Mouse (Mus musculus) kidney, adult 11 months (tissue): Measurements from ENCODE around the gene Pafah1b3.
A peak's percentile ranks its signal among the peaks of the same experiment; 100 is the strongest.

Source experiments
- DNase-seq: peaks from one replicate; pipeline ENCODE4 v3.0.0; 2022

The Pafah1b3 gene

DNA sequence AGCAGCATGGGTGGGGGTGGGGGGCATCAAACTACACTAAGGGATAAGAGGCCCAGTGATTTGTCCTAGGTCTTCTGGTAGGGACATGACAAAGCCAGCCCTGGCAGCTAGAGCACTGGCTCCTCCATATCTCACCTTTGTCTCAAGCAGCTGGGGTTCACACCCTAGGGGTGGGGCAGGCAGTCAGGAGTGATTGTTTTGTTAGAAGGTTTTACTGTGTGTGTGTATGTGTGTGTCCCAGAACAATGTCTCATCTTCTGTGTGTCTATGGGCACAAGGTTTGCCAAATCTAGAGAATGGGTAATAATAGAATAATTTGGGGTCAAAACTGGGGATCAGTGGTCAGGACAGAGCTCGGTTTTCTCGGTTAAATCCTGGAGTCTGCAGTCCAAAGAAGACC is 7.7 kb upstream of the Pafah1b3 start:
- DNase-seq, result no peak

DNA sequence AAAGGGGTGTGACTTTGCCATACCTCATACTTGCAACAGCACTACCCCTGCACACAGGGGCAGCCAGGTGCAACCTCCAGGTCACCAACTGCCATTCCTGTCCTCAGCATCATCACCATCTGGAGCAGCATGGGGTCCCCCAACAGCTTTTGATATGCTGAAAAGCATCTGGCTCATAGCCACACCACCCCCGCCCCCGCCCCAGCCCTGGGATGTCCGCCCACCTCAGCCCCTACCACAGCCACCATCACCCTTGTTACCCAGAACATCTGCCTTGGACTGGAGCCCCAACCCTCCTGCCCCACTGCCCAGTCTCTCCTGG is 5.9 kb upstream of the Pafah1b3 start:
- no peak for DNase-seq

DNA sequence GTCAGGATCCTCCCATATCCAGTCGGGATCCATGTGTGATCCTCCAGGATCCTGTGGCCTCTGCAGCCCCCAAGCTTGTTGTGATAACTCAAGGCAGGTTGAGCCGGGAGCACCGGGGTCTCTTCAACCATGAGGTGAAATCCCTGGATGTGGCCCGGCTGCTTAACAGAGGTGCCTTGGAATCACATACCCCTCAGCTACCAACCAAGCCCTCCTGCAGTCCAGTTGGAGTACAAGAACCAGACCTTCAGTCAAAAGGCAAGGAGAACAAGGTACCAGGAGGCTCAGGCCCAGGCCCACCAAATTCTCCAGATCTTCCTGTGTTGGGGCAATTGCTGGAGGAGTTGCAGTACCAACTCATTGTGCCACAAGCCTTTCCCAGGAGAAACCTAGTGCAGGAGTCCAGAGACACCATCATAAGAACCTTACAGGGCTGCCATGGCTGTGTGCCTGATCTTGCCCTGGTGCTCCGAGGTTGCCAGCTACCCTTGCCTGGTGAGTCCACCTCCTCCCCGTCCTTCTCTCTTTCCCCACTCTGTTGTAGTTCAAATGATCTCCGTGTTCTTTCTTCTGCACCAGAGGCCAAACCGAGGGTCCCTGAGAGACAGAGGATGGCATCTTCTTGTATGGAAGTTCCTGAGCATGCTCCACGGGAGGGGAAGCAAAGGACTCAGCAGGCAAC is 5.4 kb upstream of the Pafah1b3 start:
- no peak for DNase-seq

DNA sequence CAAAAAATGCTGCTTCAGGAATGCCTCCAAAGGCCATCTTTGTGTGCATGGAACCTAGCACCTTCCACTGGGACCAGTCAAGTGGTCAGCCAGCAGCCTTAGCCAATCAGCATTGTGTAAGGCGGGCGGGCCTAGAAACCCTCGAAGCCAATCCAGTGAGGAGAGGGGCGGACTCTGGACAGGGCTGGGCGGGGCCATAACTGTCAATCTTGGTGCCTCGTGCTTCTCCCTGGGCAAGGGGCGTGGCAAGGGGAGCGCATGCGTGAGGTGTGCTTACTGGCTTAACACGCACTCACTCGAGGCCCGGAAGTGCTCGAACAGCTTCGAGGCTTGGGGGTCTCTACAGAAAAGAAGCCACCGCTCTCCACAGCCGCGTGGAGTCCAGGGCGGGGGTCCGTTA is 3.3 kb upstream of the Pafah1b3 start, which contains the start of gene Prr19:
Gene Prr19, plus strand, starts transcription at position 349 of the 400 bp plus-strand sequence.
- DNase-seq, result no peak

DNA sequence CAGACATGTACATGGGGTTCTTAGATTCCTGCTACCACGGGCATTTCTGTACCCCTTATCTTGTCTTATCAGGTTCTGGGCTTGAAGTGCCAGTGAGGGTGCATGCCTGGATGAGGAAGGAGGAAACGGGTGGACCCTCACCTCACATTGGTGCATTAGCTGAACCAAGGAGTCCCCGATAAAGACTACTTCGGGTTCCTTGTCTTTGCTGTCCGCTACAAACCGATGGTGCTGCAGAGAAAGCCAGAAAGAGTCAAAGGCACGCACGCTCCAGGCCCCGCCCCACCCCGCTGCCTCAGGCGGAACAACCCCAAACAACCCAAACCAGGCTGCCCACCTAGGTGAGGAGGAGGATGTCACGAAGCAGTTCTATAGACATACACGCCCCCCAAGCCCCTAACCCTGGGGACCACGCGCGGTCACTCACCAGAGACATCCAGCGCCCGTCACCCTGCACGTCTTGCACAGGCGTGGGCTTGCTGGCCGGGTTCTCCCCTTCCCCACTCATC is 787 bp downstream of the Pafah1b3 start:
- no peak for DNase-seq

DNA sequence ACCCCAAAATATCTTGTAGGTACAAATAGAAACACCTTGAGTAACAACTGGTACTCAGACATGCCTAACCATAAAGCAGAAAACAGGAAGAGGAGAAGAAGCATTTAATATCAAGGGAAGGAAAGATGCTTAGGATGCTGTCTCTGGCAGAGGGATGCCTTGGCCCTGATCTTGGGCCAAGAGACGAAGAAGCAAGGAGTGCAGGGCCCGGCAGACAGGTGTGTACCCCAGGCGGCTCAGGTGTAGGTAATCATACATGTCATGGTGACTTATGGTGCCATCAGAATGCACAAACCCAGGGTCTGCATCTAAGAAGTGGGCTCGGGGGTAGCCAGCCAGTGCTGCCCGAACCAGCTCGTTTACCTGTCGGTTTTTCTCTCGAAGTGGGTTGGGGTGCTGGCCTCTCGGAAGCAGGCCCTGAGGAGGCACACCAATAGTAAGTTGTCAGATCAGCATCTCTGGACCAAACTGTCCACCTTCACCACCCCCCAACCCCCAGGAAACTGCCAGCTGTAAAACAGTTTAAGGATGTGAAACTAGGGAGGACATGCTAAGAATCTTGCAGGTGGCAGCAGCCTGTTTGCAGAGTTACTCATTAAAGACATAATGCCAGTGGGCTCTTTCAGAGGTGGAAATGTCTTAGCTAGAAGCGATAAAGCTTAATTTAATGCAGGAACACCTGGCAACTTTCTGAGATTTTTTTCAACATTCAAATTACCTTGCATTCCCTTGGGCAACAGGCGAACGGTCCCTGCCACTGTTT is 2.6 kb downstream of the Pafah1b3 start:
- no peak for DNase-seq

DNA sequence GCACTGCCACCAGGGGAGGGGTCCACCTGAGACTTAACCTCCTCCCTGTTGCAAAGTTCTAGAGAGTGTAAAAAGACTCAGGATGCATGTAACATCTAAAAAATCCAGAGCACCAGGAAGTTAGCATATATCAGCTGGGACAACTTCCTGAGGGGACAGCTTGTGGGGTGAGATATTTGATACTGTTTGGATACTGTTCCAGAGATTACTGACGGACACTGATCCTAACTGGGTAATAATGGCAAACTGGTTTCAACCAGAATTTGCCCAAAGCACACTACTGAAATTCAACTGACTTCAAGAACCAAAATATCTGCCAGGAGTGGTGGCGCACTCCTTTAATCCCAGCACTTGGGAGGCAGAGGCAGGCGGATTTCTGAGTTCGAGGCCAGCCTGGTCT is 3.3 kb downstream of the Pafah1b3 start:
- no peak for DNase-seq

DNA sequence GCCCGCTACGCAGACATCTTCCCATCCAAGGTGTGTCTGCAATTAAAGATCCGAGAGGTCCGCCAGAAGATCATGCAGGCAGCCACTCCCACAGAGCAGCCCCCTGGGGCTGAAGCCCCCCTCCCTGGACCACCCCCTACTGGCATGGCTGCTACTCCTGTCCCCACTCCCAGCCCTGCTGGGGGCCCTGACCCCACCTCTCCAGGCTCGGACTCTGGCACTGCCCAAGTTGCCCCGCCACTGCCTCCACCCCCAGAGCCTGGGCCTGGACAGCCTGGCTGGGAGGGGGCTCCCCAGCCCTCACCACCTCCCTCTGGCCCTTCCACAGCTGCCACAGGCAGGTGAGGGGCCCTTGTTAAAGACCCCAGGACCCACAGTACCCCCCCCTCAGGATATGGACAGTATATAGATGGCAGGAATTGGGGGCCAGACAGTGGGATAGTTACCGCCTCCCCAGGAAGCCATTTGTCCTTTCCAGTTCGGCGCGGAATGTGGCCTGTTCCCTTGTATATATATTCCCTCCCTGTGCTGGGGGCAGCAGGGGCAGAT is 4.5 kb downstream of the Pafah1b3 start:
- DNase-seq, result no peak

DNA sequence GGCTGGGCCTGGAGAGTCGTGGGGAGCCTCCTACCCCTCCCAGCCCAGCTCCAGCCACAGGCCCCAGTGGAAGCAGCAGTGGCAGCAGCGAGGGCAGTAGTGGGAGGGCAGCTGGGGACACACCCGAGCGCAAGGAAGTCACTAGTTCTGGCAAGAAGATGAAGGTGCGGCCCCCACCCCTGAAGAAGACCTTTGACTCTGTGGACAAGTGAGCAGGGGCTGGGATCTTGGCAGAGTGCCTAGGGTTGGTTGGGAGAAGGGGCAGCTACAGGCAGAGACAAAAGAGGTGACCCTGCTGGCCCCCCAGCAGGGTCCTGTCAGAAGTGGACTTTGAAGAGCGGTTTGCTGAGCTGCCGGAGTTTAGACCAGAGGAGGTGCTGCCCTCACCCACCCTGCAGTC is 5.7 kb downstream of the Pafah1b3 start:
- DNase-seq, result no peak

DNA sequence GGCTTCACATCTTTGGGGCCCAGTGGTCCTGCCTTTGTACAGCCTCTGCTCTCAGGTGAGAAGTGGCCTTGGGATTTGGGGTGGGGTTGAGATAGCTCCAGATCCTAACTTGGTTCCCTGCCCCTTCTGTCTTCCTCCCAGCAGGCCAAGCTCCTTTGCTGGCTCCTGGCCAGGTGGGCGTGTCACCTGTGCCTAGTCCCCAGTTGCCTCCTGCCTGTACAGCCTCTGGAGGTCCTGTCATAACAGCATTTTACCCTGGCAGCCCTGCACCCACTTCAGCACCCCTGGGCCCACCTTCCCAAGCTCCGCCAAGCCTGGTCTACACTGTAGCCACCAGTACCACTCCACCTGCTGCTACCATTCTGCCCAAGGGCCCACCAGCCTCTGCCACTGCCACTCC is 6.9 kb downstream of the Pafah1b3 start:
- DNase-seq, result peak; percentile 62

DNA sequence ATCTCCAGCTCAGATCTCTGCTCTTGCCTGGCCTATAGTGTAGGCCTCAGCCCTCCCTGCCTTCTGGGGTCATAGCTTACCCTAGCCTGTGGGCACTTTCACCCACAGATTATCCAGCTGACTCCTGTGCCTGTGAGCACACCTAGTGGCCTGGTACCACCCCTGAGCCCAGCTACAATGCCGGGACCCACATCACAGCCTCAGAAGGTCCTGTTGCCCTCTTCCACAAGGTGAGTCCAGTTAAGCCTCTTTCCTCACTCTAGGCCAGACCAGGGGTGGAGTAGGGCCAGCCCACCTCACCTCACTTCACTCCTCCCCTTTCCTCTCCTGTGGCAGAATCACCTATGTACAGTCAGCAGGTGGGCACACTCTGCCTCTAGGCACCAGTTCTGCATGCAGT is 7.3 kb downstream of the Pafah1b3 start:
- DNase-seq, result no peak

DNA sequence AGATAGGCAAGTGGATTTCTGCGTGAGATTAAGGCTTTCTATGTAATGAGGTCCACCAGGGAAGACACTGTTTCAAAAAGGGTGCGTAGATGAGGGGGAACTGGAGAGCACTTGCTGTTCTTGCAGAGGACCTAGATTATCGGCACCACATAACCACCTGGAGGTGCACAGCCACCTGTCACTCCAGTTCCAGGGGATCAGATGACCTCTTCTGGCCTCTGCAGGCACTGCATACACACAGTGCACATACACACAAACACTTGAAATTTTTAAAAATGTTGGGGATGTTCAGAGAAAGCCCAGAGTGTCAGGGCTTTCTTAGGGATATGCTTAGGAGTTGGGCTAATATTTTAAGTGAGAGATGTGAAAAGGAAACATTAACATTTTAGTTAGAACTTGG is 7.9 kb downstream of the Pafah1b3 start:
- no peak for DNase-seq

DNA sequence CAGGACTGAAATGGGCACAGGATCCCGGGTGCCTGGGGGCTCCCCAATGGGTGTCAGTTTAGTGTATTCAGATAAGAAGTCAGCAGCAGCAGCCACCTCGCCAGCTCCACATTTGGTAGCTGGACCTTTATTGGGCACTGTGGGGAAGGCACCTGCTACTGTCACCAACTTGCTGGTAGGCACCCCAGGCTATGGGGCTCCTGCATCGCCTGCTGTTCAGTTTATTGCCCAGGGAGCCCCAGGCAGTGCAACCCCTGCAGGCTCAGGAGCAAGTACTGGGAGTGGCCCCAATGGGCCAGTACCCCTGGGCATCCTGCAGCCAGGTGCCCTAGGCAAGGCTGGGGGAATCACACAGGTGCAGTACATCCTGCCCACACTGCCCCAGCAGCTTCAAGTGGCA is 9.1 kb downstream of the Pafah1b3 start:
- no peak for DNase-seq

DNA sequence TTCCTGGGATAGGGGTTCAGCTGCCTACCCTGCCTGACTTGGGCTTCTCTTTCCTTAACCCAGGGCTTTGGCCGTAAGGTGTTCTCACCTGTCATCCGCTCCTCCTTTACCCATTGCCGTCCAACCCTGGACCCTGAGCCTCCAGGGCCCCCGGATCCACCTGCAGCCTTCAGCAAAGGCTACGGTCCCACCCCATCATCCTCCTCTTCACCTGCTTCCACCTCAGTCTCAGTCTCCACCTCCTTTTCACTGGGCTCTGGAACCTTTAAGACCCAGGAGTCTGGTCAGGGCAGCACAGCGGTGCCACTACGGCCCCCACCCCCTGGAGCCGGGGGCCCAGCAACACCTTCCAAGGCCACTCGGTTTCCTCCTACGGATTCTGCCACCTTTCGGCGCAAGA is 9.8 kb downstream of the Pafah1b3 start:
- no peak for DNase-seq

DNA sequence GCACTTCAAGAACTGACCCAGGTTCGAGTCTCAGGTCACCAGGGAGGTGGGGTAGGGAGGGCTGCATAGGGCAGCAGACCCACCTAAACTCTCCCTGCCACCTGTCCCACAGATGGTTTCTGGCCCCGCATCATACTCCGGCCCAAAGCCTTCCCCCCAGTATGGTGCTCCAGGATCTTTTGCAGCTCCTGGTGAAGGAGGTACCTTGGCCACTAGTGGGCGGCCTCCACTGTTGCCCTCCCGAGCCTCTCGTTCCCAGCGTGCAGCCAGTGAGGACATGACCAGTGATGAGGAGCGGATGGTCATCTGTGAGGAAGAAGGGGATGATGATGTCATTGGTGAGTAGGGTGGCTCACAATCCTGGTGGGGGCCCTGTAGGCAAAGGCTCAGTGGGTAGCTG is 10.8 kb downstream of the Pafah1b3 start:
- DNase-seq, result peak; percentile 3

DNA sequence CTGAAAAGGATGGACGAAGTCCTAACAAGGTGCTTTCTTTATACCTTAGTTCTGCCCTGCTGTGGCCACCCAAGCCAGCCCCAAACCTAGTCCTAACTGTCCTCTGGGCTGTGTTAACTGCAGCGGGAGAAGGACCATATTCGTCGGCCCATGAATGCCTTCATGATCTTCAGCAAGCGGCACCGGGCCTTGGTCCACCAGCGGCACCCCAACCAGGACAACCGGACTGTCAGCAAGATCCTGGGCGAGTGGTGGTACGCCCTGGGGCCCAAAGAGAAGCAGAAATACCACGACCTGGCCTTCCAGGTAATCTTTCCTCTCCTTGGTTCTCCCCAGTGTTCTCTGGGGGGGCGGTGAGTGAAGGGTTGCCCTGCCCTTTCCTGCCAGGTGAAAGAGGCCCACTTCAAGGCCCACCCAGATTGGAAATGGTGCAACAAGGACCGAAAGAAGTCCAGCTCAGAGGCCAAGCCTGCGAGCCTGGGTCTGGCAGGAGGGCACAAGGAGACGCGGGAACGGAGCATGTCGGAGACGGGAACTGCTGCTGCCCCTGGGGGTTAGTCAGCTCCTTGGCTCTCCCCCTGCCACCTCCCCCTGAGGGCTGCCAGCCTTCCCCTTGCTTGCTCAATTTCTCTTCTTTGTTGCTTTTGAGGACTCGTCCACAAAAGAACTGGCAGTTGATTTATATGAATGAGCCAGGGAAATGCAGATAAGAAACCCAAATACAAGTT is 12.1 kb downstream of the Pafah1b3 start:
- DNase-seq, result peak; percentile 5

DNA sequence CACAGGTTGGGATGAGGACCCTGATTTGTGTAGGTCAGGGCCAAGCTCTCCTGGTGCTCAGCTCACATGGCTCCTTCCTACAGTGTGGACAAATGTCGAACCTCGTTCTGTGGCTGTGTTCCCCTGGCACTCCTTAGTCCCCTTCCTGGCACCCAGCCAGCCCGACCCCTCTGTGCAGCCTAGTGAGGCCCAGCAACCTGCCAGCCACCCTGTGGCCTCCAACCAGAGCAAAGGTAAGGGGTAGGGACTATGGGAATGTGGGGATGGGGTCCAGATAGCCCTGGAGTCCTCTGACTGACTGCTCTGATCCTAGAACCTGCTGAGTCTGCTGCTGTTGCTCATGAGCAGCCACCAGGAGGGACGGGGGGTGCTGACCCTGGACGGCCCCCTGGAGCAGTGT is 13.0 kb downstream of the Pafah1b3 start:
- DNase-seq, result peak; percentile 11

DNA sequence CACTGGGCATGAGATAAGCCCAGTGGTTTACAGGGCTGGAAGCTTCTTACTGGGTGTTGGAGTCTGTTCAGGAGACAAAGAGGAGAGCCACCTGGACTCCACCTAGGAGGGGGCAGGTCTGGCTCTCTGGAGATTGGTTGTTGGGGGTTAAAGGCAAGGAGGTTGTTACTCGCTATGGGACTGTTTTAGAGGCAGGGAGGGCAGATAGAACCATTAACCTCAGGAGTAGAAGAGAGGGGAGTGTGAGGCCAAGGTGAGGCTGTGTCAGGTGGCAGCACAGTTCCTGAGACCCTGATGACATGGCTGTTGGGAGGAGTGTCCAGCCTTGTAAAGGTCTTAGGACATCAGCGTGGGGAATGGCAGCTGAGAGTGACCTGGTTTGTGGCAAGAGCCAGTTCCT is 13.6 kb downstream of the Pafah1b3 start:
- DNase-seq, result peak; percentile 7

DNA sequence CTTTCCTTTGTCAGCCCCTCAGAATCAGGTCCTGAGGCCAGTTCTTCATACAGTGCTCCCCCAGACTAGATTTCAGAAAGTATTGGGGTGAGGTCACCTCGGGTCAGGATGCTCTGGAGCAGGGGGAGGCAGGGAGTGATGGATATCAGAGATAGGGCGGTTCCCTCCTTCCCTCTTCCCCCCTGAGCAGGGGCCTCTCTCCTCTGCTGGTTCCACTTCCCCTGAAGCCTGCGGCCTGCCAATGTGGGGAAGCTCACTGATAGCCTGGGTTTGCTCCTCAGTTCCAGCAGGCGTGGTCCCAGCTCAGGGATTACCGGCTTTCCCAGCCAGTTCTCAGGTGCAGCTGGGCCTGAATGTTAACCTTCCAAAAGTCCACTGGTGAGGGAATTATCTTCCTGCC is 14.1 kb downstream of the Pafah1b3 start:
- peak; percentile 9 for DNase-seq

DNA sequence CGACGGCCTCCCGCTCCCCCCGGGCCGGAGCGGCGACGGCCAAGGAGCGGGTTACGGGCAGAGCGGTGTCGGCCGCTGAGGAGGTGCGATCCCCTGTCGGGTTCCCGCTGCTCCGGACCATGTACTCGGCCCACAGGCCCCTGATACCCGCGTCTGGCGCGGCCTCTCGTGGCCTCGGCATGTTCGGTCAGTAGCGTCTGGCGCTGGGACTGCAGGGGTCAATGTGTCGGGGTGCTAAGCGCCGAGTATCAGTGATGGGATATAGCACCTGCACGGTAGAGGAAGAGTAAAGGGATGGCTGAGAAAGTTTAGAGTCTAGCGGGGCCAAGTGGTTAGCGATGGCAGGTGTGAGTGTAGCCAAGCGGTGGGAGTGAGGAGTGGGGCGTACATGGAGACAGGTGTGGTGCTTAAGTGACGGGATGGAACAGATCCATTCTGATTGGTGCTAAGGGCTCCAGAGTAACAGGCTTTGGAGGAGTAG is 15.0 kb downstream of the Pafah1b3 start:
- DNase-seq, result peak; percentile 58

DNA sequence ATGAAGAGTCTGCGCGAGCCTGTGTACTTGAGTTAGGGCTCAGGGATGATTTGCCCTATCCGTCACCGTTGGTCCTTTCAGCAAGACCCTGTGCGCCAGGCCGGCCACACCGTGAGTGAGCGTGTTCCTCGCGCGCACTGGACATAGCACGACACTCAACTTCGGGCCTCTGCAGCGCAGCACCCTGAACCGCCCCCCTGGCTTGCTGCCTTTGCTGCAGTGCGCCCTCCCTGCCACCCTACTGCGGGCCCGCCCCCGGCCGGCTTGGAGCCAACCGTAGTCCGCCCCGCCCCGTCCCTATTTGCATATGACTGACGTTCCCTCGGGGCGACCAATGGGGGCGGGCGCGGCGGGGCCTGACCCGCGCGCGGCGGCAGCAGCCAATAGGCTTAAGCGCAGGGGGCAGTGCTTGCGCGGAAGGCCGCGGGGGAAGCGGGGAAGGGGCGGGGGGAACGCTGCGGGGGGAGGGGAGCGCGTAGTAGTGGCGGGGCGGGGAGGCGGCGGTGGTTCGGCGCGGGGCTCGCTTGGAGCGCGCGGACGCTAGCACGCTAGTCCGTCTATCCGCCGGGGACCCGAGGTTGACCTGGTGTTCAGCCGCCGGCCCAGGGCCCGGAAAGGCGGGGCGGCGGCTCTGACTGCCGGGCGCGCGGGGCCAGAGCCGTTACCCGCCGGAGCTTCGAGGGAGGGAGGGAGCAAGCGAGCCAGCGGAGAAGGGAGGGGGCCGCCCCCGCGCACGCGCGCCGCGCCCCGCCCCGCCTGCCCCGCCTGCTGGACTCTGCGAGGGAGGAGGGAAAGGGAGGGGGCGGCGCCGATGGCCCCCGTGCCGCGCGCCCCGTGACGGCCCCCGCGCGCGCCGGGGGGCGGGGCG is 15.8 kb downstream of the Pafah1b3 start:
- DNase-seq, result peak; percentile 97

DNA sequence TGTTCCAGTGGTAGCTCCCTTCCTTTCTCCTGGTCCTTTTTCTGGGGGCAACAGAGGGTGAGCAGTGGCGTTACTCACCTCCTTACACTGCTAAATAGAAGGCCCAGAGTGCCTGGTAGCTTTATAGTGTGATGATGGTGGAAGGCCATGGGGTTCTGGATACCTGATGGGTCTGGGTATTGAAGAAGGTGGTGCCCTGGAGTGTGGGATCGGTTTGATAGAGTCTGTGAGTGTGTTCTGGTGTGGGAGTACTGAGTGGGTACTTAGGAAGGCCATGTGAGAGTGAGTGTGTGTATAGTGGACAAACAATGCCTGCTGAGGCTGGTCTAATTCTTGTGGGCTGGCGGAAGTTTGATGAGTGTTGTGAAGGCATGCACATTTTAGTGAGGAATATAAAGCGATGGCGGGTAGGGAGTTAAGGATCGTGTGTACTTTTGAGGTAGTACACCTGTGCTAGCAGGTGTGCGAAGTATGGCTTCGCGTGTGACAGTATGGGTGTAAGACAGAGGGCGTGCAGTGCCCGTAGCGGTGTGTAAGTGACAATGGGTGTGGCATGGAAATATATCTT is 16.5 kb downstream of the Pafah1b3 start:
- no peak for DNase-seq
